Mouse (Mus musculus) stomach, postnatal 0 days (tissue): ENCODE results near the gene Pheta1.

Experiments
- CTCF ChIP-seq: IDR thresholded peaks from 2 replicates; pipeline ENCODE4 v1.5.1; 2016; ENCODE audit warnings: antibody characterized with exemption, low read depth, mild to moderate bottlenecking, moderate library complexity
- EP300 ChIP-seq: optimal IDR thresholded peaks from 2 replicates; pipeline ENCODE3; 2016; ENCODE audit warnings: antibody characterized with exemption

GRCm38 (mm10) chr5:121848035-121848519, 707 bp upstream of the Pheta1 start:
- peak; percentile 60 for TF ChIP-seq CTCF
- TF ChIP-seq EP300: no peak
